ENCODE assay signal across 18 mouse cellular contexts in the genomic region with DNA sequence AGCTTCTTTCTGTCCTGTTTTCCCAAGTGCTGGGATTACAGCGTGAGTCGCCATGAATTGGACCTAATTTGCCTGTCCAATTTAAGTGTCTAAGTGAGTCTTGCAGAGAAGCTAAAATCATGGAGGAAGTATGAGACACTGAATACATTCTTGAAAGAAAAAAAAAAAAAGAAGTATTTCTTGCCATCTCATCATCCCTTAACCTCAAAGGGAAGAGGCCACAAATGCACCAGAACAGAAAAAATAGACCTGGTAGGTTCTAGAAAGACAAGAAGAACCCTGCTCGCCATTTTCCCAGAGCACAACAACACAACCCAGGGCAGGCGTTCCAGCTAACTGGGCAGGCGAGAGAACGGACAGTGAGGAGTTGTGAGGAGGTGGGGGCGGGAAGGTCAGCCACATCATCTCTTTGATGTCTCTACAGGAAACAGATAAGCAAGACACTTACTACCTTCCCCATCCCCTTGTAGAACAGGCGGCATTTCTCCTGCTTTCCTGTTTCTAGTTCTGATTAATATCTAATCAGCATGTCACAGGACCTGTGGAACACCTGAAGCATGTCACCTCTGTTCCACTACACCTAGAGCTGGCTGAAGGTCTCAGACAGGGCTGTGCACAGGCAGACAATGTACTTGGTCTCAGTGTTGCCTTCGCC. TPM values are rescaled to one million over a fixed set of nuclear protein-coding genes. Genes with fewer than 3 reads are reported as not detected.
A peak's percentile ranks its signal among the peaks of the same experiment; 100 is the strongest.
DNase-seq lines count a peak whose midpoint lies in the region; ATAC-seq and TF ChIP-seq lines count a peak whose summit lies in the region.
"Had no signal": no experiment of that assay in that cellular context is flagged by ENCODE, and none has a peak within 500 bp of the region (broad histone marks: within the 10 kb centered on the region; RNA-seq: fewer than 3 reads in every experiment).

No protein-coding gene starts in this region.

- 66% methylated on average over 9 of the region's 9 CpGs for WGBS in heart, embryonic 15.5 days
- WGBS in heart, adult 2 months: 73% methylated on average over 9 of the region's 9 CpGs
- WGBS in midbrain, embryonic 16.5 days: 86% methylated on average over 9 of the region's 9 CpGs

- no peak for TF ChIP-seq POLR2A in heart, adult 2 months (IDR thresholded peaks at IDR 0.05; ENCODE audit: insufficient read depth, low read depth, low read length)

- peaks cover 11% of the 10 kb centered on the region; the same call in 1 of the 2 replicates for H3K36me3 ChIP-seq in heart, embryonic 15.5 days
- peaks cover 27% of the 10 kb centered on the region for H3K36me3 ChIP-seq in heart, adult 2 months (ENCODE audit: control insufficient read depth, insufficient read depth, low read length)
- peaks cover 33% of the 10 kb centered on the region for H3K36me3 ChIP-seq in megakaryocyte, embryonic 14.5 days (replicated peaks; ENCODE audit: low read length)
- H3K36me3 ChIP-seq in midbrain, embryonic 16.5 days (ENCODE audit: control insufficient read depth, insufficient read depth, low read length): no peaks in the 10 kb centered on the region
- H3K36me3 ChIP-seq: midbrain, embryonic 10.5 days had no signal

- intact Hi-C loops in heart, adult 2 months (cut with DNase I): no loop called here

- no peaks in the 10 kb centered on the region for H3K79me2 ChIP-seq in heart, adult 2 months (replicated peaks; ENCODE audit: control insufficient read depth, insufficient read depth, low read length)

- peaks cover 11% of the 10 kb centered on the region for H3K4me1 ChIP-seq in heart, embryonic 15.5 days (replicated peaks)
- H3K4me1 ChIP-seq in heart, adult 2 months (ENCODE audit: control insufficient read depth, insufficient read depth, low read length): peaks cover 10% of the 10 kb centered on the region
- H3K4me1 ChIP-seq in brown adipose tissue, adult 24 weeks (ENCODE audit: control insufficient read depth, insufficient read depth, insufficient read length, low read length): peaks cover 6% of the 10 kb centered on the region
- H3K4me1 ChIP-seq in megakaryocyte, embryonic 14.5 days: peaks cover 64% of the 10 kb centered on the region
- no peaks in the 10 kb centered on the region for H3K4me1 ChIP-seq in midbrain, embryonic 16.5 days (ENCODE audit: control insufficient read depth, insufficient read depth, low read length)
- H3K4me1 ChIP-seq: forebrain, embryonic 10.5 days; midbrain, embryonic 10.5 days had no signal

- no peak overlapping the region for H3K4me3 ChIP-seq in heart, embryonic 15.5 days
- no peak overlapping the region for H3K4me3 ChIP-seq in heart, adult 2 months
- H3K4me3 ChIP-seq in brown adipose tissue, adult 24 weeks (ENCODE audit: insufficient read depth, low read depth, low read length): no peak overlapping the region
- peak overlapping the region; percentile 75 for H3K4me3 ChIP-seq in megakaryocyte, embryonic 14.5 days (replicated peaks)
- no peak overlapping the region for H3K4me3 ChIP-seq in midbrain, embryonic 16.5 days (ENCODE audit: low read depth, low read length)
- H3K4me3 ChIP-seq: forebrain, embryonic 10.5 days; heart, embryonic 12.5 days; midbrain, embryonic 10.5 days had no signal

- no peaks in the 10 kb centered on the region for H3K9me3 ChIP-seq in heart, embryonic 15.5 days (replicated peaks)
- no peaks in the 10 kb centered on the region for H3K9me3 ChIP-seq in megakaryocyte, embryonic 14.5 days
- H3K9me3 ChIP-seq in midbrain, embryonic 16.5 days (replicated peaks; ENCODE audit: control insufficient read depth, low read length, poor library complexity, severe bottlenecking): no peaks in the 10 kb centered on the region
- H3K9me3 ChIP-seq: forebrain, embryonic 10.5 days; heart, embryonic 12.5 days; midbrain, embryonic 10.5 days had no signal

- no peak for TF ChIP-seq CTCF in heart, adult 2 months (IDR thresholded peaks at IDR 0.05)

- no peak for TF ChIP-seq EP300 in heart, adult 2 months (IDR thresholded peaks at IDR 0.05; ENCODE audit: insufficient read depth, low read depth, low read length)

- peak overlapping the region; percentile 34; the same call in 1 of the 2 replicates for H3K27ac ChIP-seq in heart, embryonic 15.5 days
- no peak overlapping the region for H3K27ac ChIP-seq in heart, adult 2 months
- H3K27ac ChIP-seq in brown adipose tissue, adult 24 weeks (replicated peaks; ENCODE audit: low read depth, low read length): peak overlapping the region; percentile 45; the same call in 1 of the 2 replicates
- H3K27ac ChIP-seq in midbrain, embryonic 16.5 days (ENCODE audit: low read length): no peak overlapping the region
- H3K27ac ChIP-seq: forebrain, embryonic 10.5 days; midbrain, embryonic 10.5 days; stomach, postnatal 0 days had no signal

- no peak for ATAC-seq in heart, embryonic 15.5 days (replicated peaks; ENCODE audit: insufficient number of reproducible peaks, insufficient read depth, low FRiP score, low read depth)
- no peak for ATAC-seq in midbrain, embryonic 16.5 days
- ATAC-seq: lung, postnatal 0 days had no signal

- DNase-seq in heart, adult 2 months: no peak
- peak; percentile 53 for DNase-seq in CD4-positive helper T cell, adult 2 months (ENCODE audit: low read depth, low spot score)
- no peak for DNase-seq in adrenal gland, postnatal 14 days
- no peak for DNase-seq in adrenal gland, adult 2 months
- DNase-seq: cerebellum, adult 2 months; gastrocnemius, postnatal 25 days; kidney, adult 9 months; layer of hippocampus, postnatal 36 days; left cerebral cortex, postnatal 4 days had no signal

- no peak overlapping the region for H3K4me2 ChIP-seq in heart, embryonic 15.5 days
- no peak overlapping the region for H3K4me2 ChIP-seq in midbrain, embryonic 16.5 days (ENCODE audit: low read length)
- H3K4me2 ChIP-seq: heart, embryonic 12.5 days had no signal

- H3K27me3 ChIP-seq in heart, embryonic 15.5 days: no peaks in the 10 kb centered on the region
- no peaks in the 10 kb centered on the region for H3K27me3 ChIP-seq in heart, adult 2 months (ENCODE audit: control insufficient read depth, insufficient read depth, low read length)
- H3K27me3 ChIP-seq in megakaryocyte, embryonic 14.5 days (replicated peaks): no peaks in the 10 kb centered on the region
- no peaks in the 10 kb centered on the region for H3K27me3 ChIP-seq in midbrain, embryonic 16.5 days (ENCODE audit: control insufficient read depth, insufficient read depth, low read depth, low read length)
- H3K27me3 ChIP-seq: heart, embryonic 12.5 days had no signal

- H3K9ac ChIP-seq in heart, embryonic 15.5 days: no peak overlapping the region
- H3K9ac ChIP-seq in heart, adult 2 months (ENCODE audit: low read depth, low read length): no peak overlapping the region
- no peak overlapping the region for H3K9ac ChIP-seq in midbrain, embryonic 16.5 days (ENCODE audit: low read depth, low read length)
- H3K9ac ChIP-seq: heart, embryonic 12.5 days had no signal

RNA-seq across cellular contexts. Expression of gene S1pr1, which starts 10.5 kb away (rescaled TPM):
- 75.5 and 85.4 TPM in 2 replicates for polyA plus RNA-seq in heart, embryonic 15.5 days (2015; fragmentation: Nextera tagmentation; extraction: Ambion mirVana)
- total RNA-seq in heart, adult 2 months (2021): 10 to 100 TPM; 53.8 to 72.1 TPM
- 67.0 and 90.6 TPM in 2 replicates for polyA plus RNA-seq in heart, adult 2 months (2012; rRNA removed)
- 23.1 and 29.4 TPM in 2 replicates for polyA plus RNA-seq in brown adipose tissue, adult 24 weeks (2012; ENCODE audit: insufficient read depth, insufficient read length, missing spikeins)
- 2.3 TPM in 1 of 2 replicates, not detected in the other for polyA plus RNA-seq in megakaryocyte, embryonic 14.5 days (2012; ENCODE audit: insufficient read depth, low replicate concordance)
- 50.8 and 66.3 TPM in 2 replicates for total RNA-seq in adrenal gland, postnatal 14 days (2021)
- total RNA-seq in adrenal gland, adult 2 months (2021): 10 to 100 TPM; 18.9 to 21.8 TPM
- 25.0 and 26.8 TPM in 2 replicates for polyA plus RNA-seq in adrenal gland, adult 2 months (2012; rRNA removed)
- polyA plus RNA-seq in midbrain, embryonic 16.5 days (2015; fragmentation: Nextera tagmentation; extraction: Ambion mirVana): 23.6 and 29.9 TPM in 2 replicates

Comparison
In these comparisons a context has a peak if more than half of its experiments do, and no peak if none do; other contexts are left out.
1. H3K27ac ChIP-seq: peak in heart, embryonic 15.5 days (single experiment) and brown adipose tissue, adult 24 weeks (single experiment); none in heart, adult 2 months (single experiment) and midbrain, embryonic 16.5 days (single experiment).